Mouse (Mus musculus): ENCODE measurements around the gene Grin3a. TPM values are rescaled to one million over a fixed set of nuclear protein-coding genes. Genes with fewer than 3 reads are reported as not detected.

Gene Grin3a
- polyA plus RNA-seq, 1 experiment from 2014 or later = 4.9 TPM

DNA sequence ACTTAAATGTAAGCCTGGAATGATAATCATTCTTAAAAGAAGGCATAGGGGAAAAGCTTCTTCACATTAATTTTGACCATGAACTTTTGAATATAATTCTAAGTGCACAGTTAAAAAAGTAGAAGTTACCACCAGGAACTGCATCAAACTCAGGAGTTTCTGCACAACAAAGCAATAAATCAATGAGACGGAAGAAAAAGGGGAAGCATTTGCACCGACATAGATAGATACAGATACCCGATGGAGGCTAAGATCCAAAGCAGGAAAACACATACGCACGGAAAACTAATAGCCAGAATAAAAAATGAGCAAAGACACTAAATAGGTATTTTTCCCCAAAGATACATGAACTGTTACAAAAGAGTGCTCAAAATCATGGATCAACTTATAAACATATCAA lies 102.7 kb downstream of the Grin3a start:
- ATAC-seq (ENCODE audit: low FRiP score, low read depth) = no peak
- Histone ChIP-seq H3K4me3 (no peak overlapping the region), H3K36me3 (no peaks in the 10 kb centered on the region), H3K27ac (no peak overlapping the region), H3K9me3 (no peaks in the 10 kb centered on the region), H3K4me1 (no peaks in the 10 kb centered on the region), H3K27me3 (replicated peaks) (no peaks in the 10 kb centered on the region), H3K9ac (no peak overlapping the region), H3K4me2 (replicated peaks) (no peak overlapping the region)
- WGBS = 91% methylated on average over 5 of the region's 5 CpGs

DNA sequence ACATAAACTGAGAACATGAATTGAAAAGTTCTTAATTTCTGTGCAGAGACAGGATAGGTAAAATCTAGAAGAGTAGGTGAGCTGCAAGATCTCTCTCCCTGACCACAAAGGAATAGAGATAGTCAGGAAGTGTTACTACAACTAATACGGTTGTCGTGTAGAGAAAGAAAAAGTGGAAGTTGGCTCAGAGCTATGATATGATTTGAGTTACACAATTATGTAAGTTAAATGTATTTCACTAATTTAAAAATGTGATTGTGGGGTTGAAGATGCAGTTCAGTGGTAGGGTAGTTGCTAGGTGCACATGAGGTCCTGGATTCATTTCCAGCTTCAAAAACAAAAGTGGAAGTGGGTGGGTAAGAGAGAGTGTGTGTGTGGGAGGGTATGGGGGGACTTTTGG lies 103.6 kb downstream of the Grin3a start:
- H3K27ac ChIP-seq = no peak overlapping the region
- H3K36me3 ChIP-seq = no peaks in the 10 kb centered on the region
- H3K27me3 ChIP-seq (replicated peaks) = no peaks in the 10 kb centered on the region
- ATAC-seq (ENCODE audit: low FRiP score, low read depth) = no peak
- H3K4me2 ChIP-seq (replicated peaks) = no peak overlapping the region
- WGBS = 96% methylated on average over 2 of the region's 2 CpGs
- no peak overlapping the region for H3K4me3 ChIP-seq
- no peak overlapping the region for H3K9ac ChIP-seq
- no peaks in the 10 kb centered on the region for H3K4me1 ChIP-seq
- H3K9me3 ChIP-seq = no peaks in the 10 kb centered on the region

DNA sequence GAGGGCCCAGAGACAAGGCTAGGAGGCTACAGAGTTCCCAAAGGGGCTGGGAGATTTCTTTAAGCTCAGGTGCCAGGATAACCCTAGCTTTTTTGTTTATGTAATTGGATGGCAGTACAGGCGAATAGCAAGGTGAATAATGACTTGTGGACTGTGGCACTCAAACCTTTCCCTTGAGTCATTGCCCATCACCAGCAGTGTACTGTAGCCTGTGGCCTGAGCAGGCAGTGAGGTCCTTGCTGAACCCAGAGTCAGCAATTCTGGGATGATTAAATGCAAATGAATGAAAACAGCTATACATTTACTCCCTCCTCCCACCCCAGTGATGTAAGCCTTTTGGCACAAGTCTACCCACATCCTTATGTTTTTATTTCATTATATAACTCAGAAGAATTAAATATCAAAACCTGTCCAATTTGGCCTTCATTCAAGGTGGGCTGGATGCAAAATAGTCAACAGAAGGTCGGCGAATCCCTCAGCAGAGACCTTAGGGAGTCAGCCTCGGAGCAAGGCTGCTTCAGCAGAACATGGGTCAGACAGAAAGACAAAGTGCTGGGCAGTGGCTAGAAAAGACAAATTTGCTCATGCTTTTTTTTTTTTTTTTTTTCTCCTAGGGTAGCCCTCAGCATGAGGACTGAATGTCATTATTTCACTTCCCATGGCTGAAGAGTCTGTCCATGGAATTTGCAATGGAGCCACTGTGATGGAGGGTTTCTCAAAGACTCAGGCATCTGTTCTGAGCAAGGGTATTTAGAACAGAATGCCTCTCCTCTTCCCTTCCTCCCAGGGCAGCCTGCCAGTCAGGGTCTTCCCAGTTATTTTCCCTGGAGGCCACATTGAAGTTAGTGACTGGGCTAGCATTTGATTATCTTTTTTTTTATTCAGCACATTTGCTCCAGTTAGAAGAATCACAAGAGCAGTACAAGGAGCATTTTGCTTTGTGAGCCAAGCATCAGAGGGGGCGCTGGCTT lies 104.5 kb downstream of the Grin3a start:
- Histone ChIP-seq H3K4me2 (replicated peaks) (no peak overlapping the region), H3K36me3 (no peaks in the 10 kb centered on the region), H3K27ac (no peak overlapping the region), H3K27me3 (replicated peaks) (no peaks in the 10 kb centered on the region), H3K9me3 (no peaks in the 10 kb centered on the region), H3K9ac (no peak overlapping the region), H3K4me1 (no peaks in the 10 kb centered on the region), H3K4me3 (no peak overlapping the region)
- WGBS = 86% methylated on average over 5 of the region's 5 CpGs
- no peak for ATAC-seq (ENCODE audit: low FRiP score, low read depth)

DNA sequence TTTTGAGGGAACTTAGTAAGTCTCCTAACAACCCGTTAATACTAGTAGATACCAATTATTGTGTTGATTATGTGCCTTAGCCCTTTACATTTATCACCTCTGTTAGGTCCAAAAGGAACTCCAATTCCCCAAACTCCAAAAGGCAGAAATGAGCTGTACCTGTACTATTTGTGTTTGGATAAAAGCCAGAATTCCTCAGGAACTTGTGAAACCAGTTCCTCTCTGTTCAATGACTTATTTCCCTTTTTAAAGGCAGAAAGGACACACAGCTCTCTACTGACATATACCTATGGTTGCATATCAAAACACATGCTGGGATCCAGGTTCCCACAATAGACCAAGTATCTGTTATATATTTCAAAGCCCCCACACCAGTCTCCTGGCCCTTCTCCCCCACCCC lies 106.0 kb downstream of the Grin3a start:
- no peak overlapping the region for H3K27ac ChIP-seq
- 65% methylated on average over 1 of the region's 1 CpGs for WGBS
- H3K4me1 ChIP-seq = no peaks in the 10 kb centered on the region
- no peaks in the 10 kb centered on the region for H3K36me3 ChIP-seq
- no peaks in the 10 kb centered on the region for H3K27me3 ChIP-seq (replicated peaks)
- no peak for ATAC-seq (ENCODE audit: low FRiP score, low read depth)
- no peaks in the 10 kb centered on the region for H3K9me3 ChIP-seq
- no peak overlapping the region for H3K4me3 ChIP-seq
- H3K9ac ChIP-seq = no peak overlapping the region
- no peak overlapping the region for H3K4me2 ChIP-seq (replicated peaks)

DNA sequence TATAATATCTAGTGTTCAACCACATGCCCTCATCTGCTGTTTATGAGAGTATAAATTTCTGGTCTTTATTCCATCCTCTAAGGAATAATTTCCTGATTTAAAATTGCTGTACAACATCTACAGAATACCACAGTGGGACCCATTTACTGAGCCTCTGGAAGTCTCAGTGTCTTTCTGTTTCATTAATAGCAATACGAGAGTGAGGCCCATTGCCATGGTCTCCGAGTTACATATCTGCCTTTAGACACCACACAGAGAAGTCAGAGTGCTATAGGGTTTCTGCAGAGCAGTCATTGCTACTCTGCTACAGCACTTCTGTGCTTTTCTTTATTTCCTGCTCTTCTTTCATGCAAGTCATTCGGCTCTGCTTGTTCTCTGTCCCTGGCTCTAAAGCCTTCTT lies 116.2 kb downstream of the Grin3a start:
- Histone ChIP-seq H3K36me3 (no peaks in the 10 kb centered on the region), H3K9ac (no peak overlapping the region), H3K4me2 (replicated peaks) (no peak overlapping the region), H3K9me3 (no peaks in the 10 kb centered on the region), H3K4me1 (no peaks in the 10 kb centered on the region), H3K4me3 (no peak overlapping the region), H3K27me3 (replicated peaks) (no peaks in the 10 kb centered on the region), H3K27ac (no peak overlapping the region)
- 74% methylated on average over 3 of the region's 3 CpGs for WGBS
- no peak for ATAC-seq (ENCODE audit: low FRiP score, low read depth)

DNA sequence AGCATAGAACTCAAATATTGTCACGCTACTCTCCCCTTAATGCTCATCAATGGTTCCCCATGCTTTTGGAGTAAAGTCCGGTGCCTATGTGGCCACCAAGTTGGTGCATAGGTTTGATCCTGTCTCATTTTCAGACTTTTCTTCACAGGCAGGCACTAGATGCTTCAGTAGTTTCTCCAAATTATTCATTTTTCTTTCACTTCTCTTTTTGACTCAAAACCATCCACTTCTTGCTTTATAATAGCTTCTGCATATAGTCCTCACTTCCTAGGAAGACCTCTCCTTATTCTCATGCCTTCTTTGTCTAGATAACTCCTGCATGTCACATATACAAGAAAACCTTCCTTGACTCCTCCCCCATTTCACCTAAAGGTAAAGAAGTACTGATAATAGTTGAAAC lies 121.6 kb downstream of the Grin3a start:
- 92% methylated on average over 2 of the region's 2 CpGs for WGBS
- Histone ChIP-seq H3K4me2 (replicated peaks) (no peak overlapping the region), H3K4me1 (no peaks in the 10 kb centered on the region), H3K4me3 (no peak overlapping the region), H3K27ac (no peak overlapping the region), H3K9ac (no peak overlapping the region), H3K27me3 (replicated peaks) (no peaks in the 10 kb centered on the region), H3K36me3 (no peaks in the 10 kb centered on the region), H3K9me3 (no peaks in the 10 kb centered on the region)
- no peak for ATAC-seq (ENCODE audit: low FRiP score, low read depth)

DNA sequence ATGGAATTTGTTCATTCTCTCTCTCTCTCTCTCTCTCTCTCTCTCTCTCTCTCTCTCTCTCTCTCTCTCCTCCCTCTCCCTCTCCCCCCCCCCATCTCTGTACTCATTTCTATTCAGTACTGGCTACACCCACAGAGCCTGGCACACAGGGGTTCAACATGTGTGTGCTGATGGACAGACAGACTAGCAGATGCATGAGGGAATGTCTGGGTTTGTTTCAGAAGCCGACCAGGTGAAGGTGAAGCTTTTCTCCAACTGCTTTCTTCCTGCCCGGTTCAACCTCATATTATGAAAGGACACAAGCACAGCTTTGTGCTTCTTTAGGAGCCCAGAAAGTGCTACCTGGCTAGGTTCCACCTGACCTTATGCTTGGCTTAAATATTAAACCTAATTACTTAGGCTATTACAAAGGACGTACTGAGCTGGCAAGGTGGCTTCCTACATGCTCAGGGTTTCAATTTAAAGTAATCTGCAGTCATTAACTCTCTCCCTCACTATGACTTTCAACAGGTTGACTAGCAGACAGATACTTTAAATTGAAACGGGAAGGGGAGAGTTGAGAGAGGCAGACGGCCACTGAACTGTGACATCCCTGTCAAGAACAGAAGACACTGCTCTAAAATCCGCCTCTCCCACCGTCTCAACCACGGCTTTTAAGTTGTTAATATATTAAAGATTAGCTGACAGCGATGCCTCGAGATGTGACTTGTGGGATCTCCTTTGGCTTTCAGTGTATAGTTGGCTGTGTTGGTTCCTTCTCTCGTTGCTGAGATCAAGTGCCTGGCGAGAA lies 153.9 kb downstream of the Grin3a start:
- H3K4me2 ChIP-seq (replicated peaks) = no peak overlapping the region
- ATAC-seq (ENCODE audit: low FRiP score, low read depth) = no peak
- H3K27me3 ChIP-seq (replicated peaks) = no peaks in the 10 kb centered on the region
- no peak overlapping the region for H3K4me3 ChIP-seq
- no peak overlapping the region for H3K9ac ChIP-seq
- H3K27ac ChIP-seq = no peak overlapping the region
- H3K36me3 ChIP-seq = no peaks in the 10 kb centered on the region
- H3K4me1 ChIP-seq = 0 out of 2 replicates have a peak, but pooled peaks cover 4% of the 10 kb centered on the region
- WGBS = 80% methylated on average over 12 of the region's 12 CpGs
- no peaks in the 10 kb centered on the region for H3K9me3 ChIP-seq

DNA sequence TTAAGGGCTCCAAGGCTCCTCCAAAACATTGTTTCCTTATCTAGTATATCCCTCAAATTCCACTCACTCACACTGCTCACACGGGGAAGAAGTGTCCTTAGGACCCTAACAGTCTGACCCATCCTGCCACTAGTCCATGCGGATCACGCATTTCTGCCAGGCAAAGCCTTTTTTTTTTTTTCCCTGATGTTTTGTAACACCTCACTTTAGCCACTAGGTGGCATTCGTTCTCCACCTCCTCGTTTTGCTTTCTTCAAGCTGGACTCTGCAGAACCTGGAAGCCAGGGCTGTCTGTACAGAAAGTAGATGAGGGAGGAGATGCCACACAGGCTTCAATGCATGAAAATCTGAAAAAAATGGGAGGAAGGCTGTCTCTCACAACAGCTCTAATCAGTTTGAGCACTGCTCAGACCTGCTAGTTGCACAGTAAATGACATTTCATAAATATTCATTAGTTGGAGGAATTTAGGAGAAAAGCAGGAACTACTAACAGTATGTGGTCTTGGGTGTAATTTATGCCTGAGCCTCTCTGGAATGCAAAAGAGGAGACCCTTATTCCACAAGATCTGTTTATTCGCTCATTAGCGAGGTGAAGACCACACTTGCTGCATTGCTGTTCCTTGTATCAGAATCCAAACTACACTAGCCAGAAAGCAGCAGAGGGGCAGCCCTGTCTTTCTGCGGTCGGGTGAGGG lies 156.8 kb downstream of the Grin3a start:
- H3K9me3 ChIP-seq = no peaks in the 10 kb centered on the region
- H3K27me3 ChIP-seq (replicated peaks) = no peaks in the 10 kb centered on the region
- 0 out of 2 replicates have a peak, but pooled peaks cover 4% of the 10 kb centered on the region for H3K4me1 ChIP-seq
- no peak overlapping the region for H3K4me3 ChIP-seq
- H3K36me3 ChIP-seq = no peaks in the 10 kb centered on the region
- H3K4me2 ChIP-seq (replicated peaks) = no peak overlapping the region
- H3K9ac ChIP-seq = no peak overlapping the region
- no peak overlapping the region for H3K27ac ChIP-seq
- WGBS = 20% methylated on average over 9 of the region's 9 CpGs
- ATAC-seq (ENCODE audit: low FRiP score, low read depth) = peak; percentile 83

DNA sequence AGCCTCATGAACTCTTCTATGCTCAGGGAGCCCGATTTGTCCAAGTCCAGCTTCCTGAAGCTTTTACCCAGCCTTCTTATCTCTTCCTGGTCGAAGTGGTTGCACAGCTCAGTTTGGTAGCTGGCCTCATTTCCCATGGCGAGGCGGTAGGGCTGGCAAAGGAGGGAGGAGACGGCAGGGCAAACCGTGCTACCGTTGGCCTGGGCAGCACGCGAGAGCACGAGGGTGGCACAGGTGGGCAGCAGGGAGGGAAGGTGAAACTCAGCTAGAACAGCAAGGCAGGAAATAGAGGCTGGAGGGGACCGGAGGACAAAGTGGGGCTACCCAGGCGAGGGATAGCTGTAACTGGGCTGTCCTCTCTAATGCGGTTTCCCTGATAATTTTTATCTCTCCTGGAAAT lies 163.7 kb downstream of the Grin3a start, which contains the start of gene Ppp3r2:
Gene Ppp3r2 (minus strand): TSS at position 213 of the 400 bp plus-strand sequence.
- H3K4me1 ChIP-seq = no peaks in the 10 kb centered on the region
- no peak within 1 kb of the TSS for H3K27ac ChIP-seq
- H3K9me3 ChIP-seq = no peaks in the 10 kb centered on the region
- WGBS = 87% methylated on average over 13 of the region's 13 CpGs
- no peak within 1 kb of the TSS for H3K4me3 ChIP-seq
- H3K36me3 ChIP-seq = no peaks in the 10 kb centered on the region
- no peak for ATAC-seq (ENCODE audit: low FRiP score, low read depth)
- no peak within 1 kb of the TSS for H3K9ac ChIP-seq
- H3K4me2 ChIP-seq (replicated peaks) = no peak within 1 kb of the TSS
- H3K27me3 ChIP-seq (replicated peaks) = no peaks in the 10 kb centered on the region

DNA sequence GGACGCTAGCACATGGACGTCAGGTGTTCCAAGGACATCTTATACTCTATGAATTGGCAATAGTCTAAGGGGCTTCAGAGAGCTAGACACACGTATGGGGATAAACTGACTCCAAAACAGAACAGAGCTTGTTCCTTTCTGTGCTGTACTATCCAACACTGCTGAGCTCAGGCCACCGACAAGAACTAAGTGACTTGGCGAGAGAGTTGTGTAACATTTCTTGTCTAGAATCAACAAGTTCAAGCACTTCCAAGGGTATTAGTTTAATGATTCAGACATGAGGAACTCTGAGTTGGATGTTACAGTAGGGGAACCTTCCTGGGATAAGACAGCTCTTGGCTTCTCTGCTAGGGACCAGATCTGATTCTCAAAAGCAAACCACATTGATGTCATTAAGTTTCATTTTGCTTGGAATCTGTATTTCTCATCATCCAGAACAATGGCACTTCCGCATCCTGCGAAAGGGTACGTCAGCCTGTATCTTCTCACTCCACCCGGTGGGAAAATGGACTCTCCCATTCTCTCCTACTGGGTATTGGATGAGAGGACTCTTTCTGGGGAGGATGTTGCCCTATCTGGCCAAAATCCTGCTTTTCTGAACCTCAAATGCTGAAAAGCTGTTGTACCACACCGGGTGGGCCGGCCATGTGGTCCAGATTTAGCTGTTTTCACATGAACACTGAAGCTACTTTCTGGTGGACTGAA lies 165.2 kb downstream of the Grin3a start:
- no peak for ATAC-seq (ENCODE audit: low FRiP score, low read depth)
- 93% methylated on average over 11 of the region's 11 CpGs for WGBS
- no peaks in the 10 kb centered on the region for H3K4me1 ChIP-seq

DNA sequence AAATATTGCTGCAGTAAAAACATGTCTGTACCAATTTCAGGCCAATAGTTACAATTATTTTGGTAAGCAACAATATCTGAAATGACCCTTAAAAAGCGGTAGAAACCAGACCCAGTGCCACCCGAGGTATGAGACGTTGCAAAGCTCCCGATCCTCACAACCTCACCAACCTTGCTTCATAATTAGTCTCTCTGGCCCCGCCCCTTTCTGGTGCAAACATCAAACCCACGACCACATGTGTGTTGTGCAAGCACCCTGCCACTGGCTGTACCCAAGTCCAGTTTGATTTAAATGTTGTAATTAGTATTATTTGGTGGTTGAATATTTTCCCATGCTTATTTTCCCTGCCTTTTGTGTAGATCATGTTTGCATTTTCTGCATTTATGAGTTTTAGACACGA lies 168.8 kb downstream of the Grin3a start:
- H3K36me3 ChIP-seq = no peaks in the 10 kb centered on the region
- no peak for ATAC-seq (ENCODE audit: low FRiP score, low read depth)
- WGBS = 82% methylated on average over 7 of the region's 7 CpGs

More for the DNA sequence above, 165.2 kb downstream of the Grin3a start:
- Histone ChIP-seq H3K9ac (no peak overlapping the region), H3K4me2 (replicated peaks) (no peak overlapping the region), H3K9me3 (no peaks in the 10 kb centered on the region), H3K36me3 (no peaks in the 10 kb centered on the region), H3K27me3 (replicated peaks) (no peaks in the 10 kb centered on the region), H3K27ac (no peak overlapping the region), H3K4me3 (no peak overlapping the region)

More for the DNA sequence above, 168.8 kb downstream of the Grin3a start:
- Histone ChIP-seq H3K27ac (no peak overlapping the region), H3K4me2 (replicated peaks) (no peak overlapping the region), H3K27me3 (replicated peaks) (no peaks in the 10 kb centered on the region), H3K9me3 (no peaks in the 10 kb centered on the region), H3K9ac (no peak overlapping the region), H3K4me1 (no peaks in the 10 kb centered on the region), H3K4me3 (no peak overlapping the region)

Data from neural tube, embryonic 12.5 days (tissue).